Mouse (Mus musculus) ES-Bruce4 (cell line): ENCODE measurements at regions not wholly inside any gene's neighbourhood (a gene's known extent, or its start where the extent isn't known, plus 50 kb on each side); places are given as distances from the start of the nearest gene placed in this dataset.

Source experiments
- CTCF ChIP-seq: IDR thresholded peaks from one replicate; pipeline ENCODE4 v1.8.1; 2011; ENCODE audit warnings: low read depth, low read length
- EP300 ChIP-seq: IDR thresholded peaks from 2 replicates; pipeline ENCODE4 v1.6.1; 2011; ENCODE audit warnings: low read depth, low read length; ENCODE audit not compliant: insufficient read depth
- POLR2A ChIP-seq: IDR thresholded peaks from one replicate; pipeline ENCODE4 v1.8.1; 2011; ENCODE audit warnings: low read length; ENCODE audit not compliant: insufficient read depth

DNA sequence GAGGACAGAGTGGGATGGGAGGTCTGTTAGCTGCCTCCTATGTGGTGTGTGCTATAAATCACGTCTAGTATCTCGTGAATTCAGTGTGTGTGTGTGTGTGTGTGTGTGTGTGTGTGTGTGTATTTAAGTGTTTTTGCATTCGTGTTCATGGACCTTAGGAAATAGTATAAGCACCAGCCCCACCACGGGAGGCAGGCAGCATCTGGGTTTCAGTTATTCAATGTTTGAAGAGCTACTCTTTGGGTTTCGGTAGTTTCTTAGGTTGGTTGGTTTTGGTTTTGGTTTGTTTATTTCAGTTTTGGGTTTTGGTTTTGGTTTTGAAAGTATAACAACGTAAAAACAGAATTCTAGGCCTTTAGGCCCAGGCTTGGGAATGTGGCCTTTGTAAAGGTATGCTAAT, 113.5 kb upstream of the Clint1 start:
- TF ChIP-seq EP300 (no peak), CTCF (no peak), POLR2A (no peak)
